Mouse (Mus musculus): Measurements from ENCODE around the gene Pde1c. TPM values are rescaled to one million over a fixed set of nuclear protein-coding genes. Genes with fewer than 3 reads are reported as not detected.

The Pde1c gene
- total RNA-seq, 1 experiment = 0.18 TPM

DNA sequence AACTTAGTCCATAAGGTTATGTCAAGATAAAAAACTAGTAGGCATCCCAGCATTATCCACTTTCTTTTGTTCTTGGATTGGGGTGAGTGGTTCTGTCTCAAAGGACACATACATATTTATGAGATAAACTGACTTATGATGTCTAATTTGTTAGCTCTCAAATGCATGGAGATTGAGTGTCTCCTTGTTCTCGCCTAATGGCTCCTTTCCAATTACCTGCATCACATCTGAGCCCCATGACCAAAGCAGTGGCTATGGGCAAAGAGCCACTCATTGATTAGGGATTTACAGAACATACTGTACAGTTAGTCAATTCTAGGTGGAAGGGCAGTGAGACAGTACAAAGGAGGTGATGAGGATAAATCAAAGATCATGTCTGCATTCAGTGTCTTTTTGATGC, 524.2 kb downstream of the Pde1c start:
- H3K36me3 ChIP-seq (ENCODE audit: control insufficient read depth, insufficient read depth, low read length, poor library complexity, severe bottlenecking) = no peaks in the 10 kb centered on the region
- no peaks in the 10 kb centered on the region for H3K9me3 ChIP-seq (ENCODE audit: control insufficient read depth, insufficient read depth, low read depth, low read length)
- no peak overlapping the region for H3K4me3 ChIP-seq (ENCODE audit: insufficient read depth in 1 of 2, low read depth in 1 of 2, low read length in 2 of 2, poor library complexity in 1 of 2, severe bottlenecking in 1 of 2)
- H3K27ac ChIP-seq (ENCODE audit: insufficient read depth, low read depth, low read length, poor library complexity, severe bottlenecking) = no peak overlapping the region
- DNase-seq (ENCODE audit: low read depth, low spot score) = no peak
- in situ Hi-C loops (cut with MboI; ENCODE audit: low sequenced_read_pairs in 2 of 2, unreplicated experiment in 2 of 2) = no loop called here
- no peak overlapping the region for H3K9ac ChIP-seq (ENCODE audit: insufficient read depth, low read depth, low read length, poor library complexity, severe bottlenecking)
- TF ChIP-seq ZNF384 (IDR thresholded peaks at IDR 0.05; ENCODE audit: low read depth, low read length) = no peak
- TF ChIP-seq HCFC1 (IDR thresholded peaks at IDR 0.05; ENCODE audit: borderline replicate concordance, insufficient read depth, low read length) = no peak
- TF ChIP-seq ZC3H11A (IDR thresholded peaks at IDR 0.05; ENCODE audit: borderline replicate concordance, low read depth, low read length) = no peak
- H3K4me1 ChIP-seq (ENCODE audit: control insufficient read depth in 2 of 2, insufficient read depth in 2 of 2, low read length in 2 of 2, poor library complexity in 1 of 2) = no peaks in the 10 kb centered on the region

DNA sequence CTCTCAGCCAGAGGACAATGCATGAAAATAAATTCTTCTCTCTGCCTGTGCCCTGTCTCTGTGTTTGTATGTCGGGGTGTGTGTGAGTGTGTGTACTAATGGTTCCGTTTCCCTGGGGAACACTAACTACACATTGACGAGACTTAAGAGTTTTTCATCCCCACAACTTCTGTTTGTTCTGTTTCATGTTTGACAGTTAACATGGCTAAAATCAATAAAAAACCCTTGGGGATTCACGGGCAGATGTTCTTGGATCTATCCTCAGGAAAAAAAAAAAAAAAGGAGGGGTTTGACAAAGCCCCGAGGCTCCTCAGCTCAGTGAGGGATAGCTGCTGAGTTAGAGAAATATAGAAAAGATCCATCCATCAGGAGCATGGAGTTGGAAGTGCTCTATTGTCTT, 524.6 kb downstream of the Pde1c start:
- no peak for TF ChIP-seq HCFC1 (IDR thresholded peaks at IDR 0.05; ENCODE audit: borderline replicate concordance, insufficient read depth, low read length)
- TF ChIP-seq ZC3H11A (IDR thresholded peaks at IDR 0.05; ENCODE audit: borderline replicate concordance, low read depth, low read length) = no peak
- no peak for TF ChIP-seq MAFK (IDR thresholded peaks at IDR 0.05; ENCODE audit: insufficient read depth, low read depth, low read length)
- TF ChIP-seq ZNF384 (IDR thresholded peaks at IDR 0.05; ENCODE audit: low read depth, low read length) = no peak
- TF ChIP-seq CHD2 (IDR thresholded peaks at IDR 0.05; ENCODE audit: low read depth, low read length) = no peak
- no peak overlapping the region for H3K9ac ChIP-seq (ENCODE audit: insufficient read depth, low read depth, low read length, poor library complexity, severe bottlenecking)
- in situ Hi-C loops (cut with MboI; ENCODE audit: low sequenced_read_pairs in 2 of 2, unreplicated experiment in 2 of 2) = no loop called here
- DNase-seq (ENCODE audit: low read depth, low spot score) = no peak
- H3K9me3 ChIP-seq (ENCODE audit: control insufficient read depth, insufficient read depth, low read depth, low read length) = no peaks in the 10 kb centered on the region
- no peaks in the 10 kb centered on the region for H3K36me3 ChIP-seq (ENCODE audit: control insufficient read depth, insufficient read depth, low read length, poor library complexity, severe bottlenecking)
- H3K4me1 ChIP-seq (ENCODE audit: control insufficient read depth in 2 of 2, insufficient read depth in 2 of 2, low read length in 2 of 2, poor library complexity in 1 of 2) = no peaks in the 10 kb centered on the region
- no peak overlapping the region for H3K4me3 ChIP-seq (ENCODE audit: insufficient read depth in 1 of 2, low read depth in 1 of 2, low read length in 2 of 2, poor library complexity in 1 of 2, severe bottlenecking in 1 of 2)
- H3K27ac ChIP-seq (ENCODE audit: insufficient read depth, low read depth, low read length, poor library complexity, severe bottlenecking) = no peak overlapping the region

DNA sequence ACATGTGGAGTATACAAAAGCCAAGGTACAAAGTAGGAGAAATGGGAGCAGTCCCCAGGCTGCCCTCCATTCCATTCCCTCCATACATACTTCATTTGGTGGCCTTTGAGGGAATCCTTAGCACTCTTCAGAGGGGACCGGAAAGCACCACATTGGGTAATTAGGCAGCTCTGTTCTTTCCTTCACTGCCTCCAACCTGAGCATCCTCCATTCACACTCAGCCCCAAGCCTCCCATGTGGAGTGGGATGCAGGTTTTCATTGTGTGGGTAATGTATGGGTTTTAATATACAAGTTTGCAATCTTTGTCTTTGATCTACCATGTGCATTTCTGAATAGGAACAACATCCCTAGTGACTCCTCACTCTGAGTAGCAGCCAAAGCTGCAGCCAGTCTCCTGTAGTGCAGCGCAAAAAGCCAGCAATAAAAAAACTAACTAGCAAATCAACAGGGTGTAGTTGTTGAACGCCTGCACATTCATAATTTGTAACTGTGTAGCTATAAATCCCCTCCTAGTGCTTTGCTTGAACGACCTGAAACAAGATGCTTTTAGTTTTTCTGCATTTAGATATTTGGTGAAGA, 529.3 kb downstream of the Pde1c start:
- Histone ChIP-seq H3K27ac (ENCODE audit: insufficient read depth, low read depth, low read length, poor library complexity, severe bottlenecking) (no peak overlapping the region), H3K9me3 (ENCODE audit: control insufficient read depth, insufficient read depth, low read depth, low read length) (no peaks in the 10 kb centered on the region), H3K36me3 (ENCODE audit: control insufficient read depth, insufficient read depth, low read length, poor library complexity, severe bottlenecking) (no peaks in the 10 kb centered on the region), H3K4me3 (ENCODE audit: insufficient read depth in 1 of 2, low read depth in 1 of 2, low read length in 2 of 2, poor library complexity in 1 of 2, severe bottlenecking in 1 of 2) (no peak overlapping the region), H3K9ac (ENCODE audit: insufficient read depth, low read depth, low read length, poor library complexity, severe bottlenecking) (no peak overlapping the region), H3K4me1 (ENCODE audit: control insufficient read depth in 2 of 2, insufficient read depth in 2 of 2, low read length in 2 of 2, poor library complexity in 1 of 2) (no peaks in the 10 kb centered on the region)
- DNase-seq (ENCODE audit: low read depth, low spot score) = no peak
- no peak for TF ChIP-seq ZNF384 (IDR thresholded peaks at IDR 0.05; ENCODE audit: low read depth, low read length)
- no peak for TF ChIP-seq HCFC1 (IDR thresholded peaks at IDR 0.05; ENCODE audit: borderline replicate concordance, insufficient read depth, low read length)
- TF ChIP-seq CHD2 (IDR thresholded peaks at IDR 0.05; ENCODE audit: low read depth, low read length) = no peak
- TF ChIP-seq MAFK (IDR thresholded peaks at IDR 0.05; ENCODE audit: insufficient read depth, low read depth, low read length) = no peak
- no peak for TF ChIP-seq ZC3H11A (IDR thresholded peaks at IDR 0.05; ENCODE audit: borderline replicate concordance, low read depth, low read length)
- in situ Hi-C loops (cut with MboI; ENCODE audit: low sequenced_read_pairs in 2 of 2, unreplicated experiment in 2 of 2) = no loop called here

DNA sequence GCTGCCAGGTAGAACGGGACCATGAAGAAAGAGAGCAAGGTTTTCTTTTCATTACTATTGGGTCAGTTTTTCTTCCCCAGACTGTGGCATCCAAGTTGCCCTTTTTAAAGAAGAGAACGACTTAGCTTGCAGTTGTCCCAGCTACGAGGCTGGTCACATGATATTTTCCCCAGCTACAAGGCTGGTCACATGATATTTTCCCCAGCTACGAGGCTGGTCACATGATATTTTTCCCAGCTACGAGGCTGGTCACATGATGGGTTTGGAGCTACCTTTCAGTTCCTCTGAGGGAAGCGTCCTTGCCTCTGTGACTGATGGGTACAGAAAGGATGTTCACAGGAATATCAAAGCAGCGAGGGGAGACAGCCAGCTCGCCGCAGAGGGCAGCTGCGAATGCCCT, 533.8 kb downstream of the Pde1c start:
- DNase-seq (ENCODE audit: low read depth, low spot score) = no peak
- H3K36me3 ChIP-seq (ENCODE audit: control insufficient read depth, insufficient read depth, low read length, poor library complexity, severe bottlenecking) = no peaks in the 10 kb centered on the region
- H3K9ac ChIP-seq (ENCODE audit: insufficient read depth, low read depth, low read length, poor library complexity, severe bottlenecking) = no peak overlapping the region
- H3K27ac ChIP-seq (ENCODE audit: insufficient read depth, low read depth, low read length, poor library complexity, severe bottlenecking) = no peak overlapping the region
- H3K4me3 ChIP-seq (ENCODE audit: insufficient read depth in 1 of 2, low read depth in 1 of 2, low read length in 2 of 2, poor library complexity in 1 of 2, severe bottlenecking in 1 of 2) = no peak overlapping the region
- in situ Hi-C loops (cut with MboI; ENCODE audit: low sequenced_read_pairs in 2 of 2, unreplicated experiment in 2 of 2) = no loop called here
- no peaks in the 10 kb centered on the region for H3K4me1 ChIP-seq (ENCODE audit: control insufficient read depth in 2 of 2, insufficient read depth in 2 of 2, low read length in 2 of 2, poor library complexity in 1 of 2)
- TF ChIP-seq ZC3H11A (IDR thresholded peaks at IDR 0.05; ENCODE audit: borderline replicate concordance, low read depth, low read length) (no peak), MAFK (IDR thresholded peaks at IDR 0.05; ENCODE audit: insufficient read depth, low read depth, low read length) (no peak), CHD2 (IDR thresholded peaks at IDR 0.05; ENCODE audit: low read depth, low read length) (no peak)
- no peaks in the 10 kb centered on the region for H3K9me3 ChIP-seq (ENCODE audit: control insufficient read depth, insufficient read depth, low read depth, low read length)

DNA sequence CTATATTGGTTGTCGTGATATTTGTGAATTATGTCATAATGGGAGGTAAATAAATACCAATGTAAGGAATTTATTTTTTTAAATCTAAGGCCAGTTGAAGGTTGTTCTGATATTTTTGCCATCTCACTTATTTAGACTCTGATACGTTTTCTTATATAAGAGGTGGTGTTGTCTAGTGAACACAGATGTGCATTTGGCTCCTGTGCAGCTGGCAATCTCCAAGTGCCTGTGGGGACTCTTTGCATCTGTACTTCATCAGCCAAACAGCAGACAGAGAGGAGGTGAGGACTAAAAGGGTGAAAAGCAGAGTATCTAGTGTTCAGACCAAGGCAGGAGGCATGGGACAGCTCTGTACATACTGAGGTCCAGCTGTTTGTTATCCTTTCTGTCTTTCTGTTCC, 536.7 kb downstream of the Pde1c start:
- no peak for DNase-seq (ENCODE audit: low read depth, low spot score)
- in situ Hi-C loops (cut with MboI; ENCODE audit: low sequenced_read_pairs in 2 of 2, unreplicated experiment in 2 of 2) = no loop called here

More for the DNA sequence above, 536.7 kb downstream of the Pde1c start:
- Histone ChIP-seq H3K4me1 (ENCODE audit: control insufficient read depth in 2 of 2, insufficient read depth in 2 of 2, low read length in 2 of 2, poor library complexity in 1 of 2) (no peaks in the 10 kb centered on the region), H3K9me3 (ENCODE audit: control insufficient read depth, insufficient read depth, low read depth, low read length) (no peaks in the 10 kb centered on the region), H3K27ac (ENCODE audit: insufficient read depth, low read depth, low read length, poor library complexity, severe bottlenecking) (no peak overlapping the region), H3K9ac (ENCODE audit: insufficient read depth, low read depth, low read length, poor library complexity, severe bottlenecking) (no peak overlapping the region), H3K4me3 (ENCODE audit: insufficient read depth in 1 of 2, low read depth in 1 of 2, low read length in 2 of 2, poor library complexity in 1 of 2, severe bottlenecking in 1 of 2) (no peak overlapping the region), H3K36me3 (ENCODE audit: control insufficient read depth, insufficient read depth, low read length, poor library complexity, severe bottlenecking) (no peaks in the 10 kb centered on the region)
- TF ChIP-seq CHD2 (IDR thresholded peaks at IDR 0.05; ENCODE audit: low read depth, low read length) (no peak), ZC3H11A (IDR thresholded peaks at IDR 0.05; ENCODE audit: borderline replicate concordance, low read depth, low read length) (no peak), MAFK (IDR thresholded peaks at IDR 0.05; ENCODE audit: insufficient read depth, low read depth, low read length) (no peak), ZNF384 (IDR thresholded peaks at IDR 0.05; ENCODE audit: low read depth, low read length) (no peak), HCFC1 (IDR thresholded peaks at IDR 0.05; ENCODE audit: borderline replicate concordance, insufficient read depth, low read length) (no peak)

Data from ES-E14 (cell line).